Mouse (Mus musculus): ENCODE results near the gene Cyp2d9. TPM values are rescaled to one million over a fixed set of nuclear protein-coding genes. Genes with fewer than 3 reads are reported as not detected.
"Not testable (repeated sequence)": the region's sequence is repeated elsewhere in the genome, so short reads cannot be mapped to it uniquely, and the experiment has no call there.

The Cyp2d9 gene
- polyA plus RNA-seq, 1 experiment = not detected

DNA sequence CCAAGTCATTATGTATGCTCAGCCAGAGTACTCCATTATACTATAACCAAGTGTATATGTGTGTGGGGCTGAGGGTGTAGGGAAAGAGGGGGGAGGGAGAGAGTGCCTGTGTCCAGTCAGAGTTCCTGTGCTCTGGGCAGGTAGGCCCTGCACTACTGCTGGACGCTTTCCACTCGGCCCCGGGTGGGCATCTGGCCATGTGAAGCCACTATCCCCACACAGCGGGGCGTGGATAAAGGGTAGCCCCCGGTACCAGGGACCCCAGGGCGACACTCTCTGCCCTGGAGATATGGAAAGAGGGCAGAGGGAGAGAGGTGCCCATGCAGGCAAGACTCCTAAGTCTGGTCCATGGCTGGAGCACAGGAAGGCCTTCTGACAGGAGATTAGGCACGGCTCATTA is 12.0 kb downstream of the Cyp2d9 start:
- H3K27me3 ChIP-seq (ENCODE audit: control insufficient read depth, insufficient read depth, low read length) = no peaks in the 10 kb centered on the region
- WGBS = 87% methylated on average over 8 of the region's 8 CpGs
- no peak overlapping the region for H3K27ac ChIP-seq (ENCODE audit: insufficient read depth, low read length)
- TF ChIP-seq CTCF (IDR thresholded peaks at IDR 0.05; ENCODE audit: extremely low read depth, insufficient read depth, insufficient read length, insufficient replicate concordance) (no peak), POLR2A (IDR thresholded peaks at IDR 0.05; ENCODE audit: low read depth, low read length) (no peak)
- no peaks in the 10 kb centered on the region for H3K4me1 ChIP-seq (ENCODE audit: control insufficient read depth, insufficient read depth, insufficient read length)
- H3K36me3 ChIP-seq (ENCODE audit: control insufficient read depth, insufficient read depth, low read length) = no peaks in the 10 kb centered on the region
- no peak for DNase-seq (ENCODE audit: low read depth in 1 of 2, low spot score in 2 of 2)
- H3K4me3 ChIP-seq (ENCODE audit: extremely low read depth, insufficient read depth, insufficient read length) = no peak overlapping the region

GRCm38 (mm10) chr15:82450045-82450444 is 16.8 kb downstream of the Cyp2d9 start:
- not testable (repeated sequence) for H3K27me3 ChIP-seq (ENCODE audit: control insufficient read depth, insufficient read depth, low read length); H3K36me3 ChIP-seq (ENCODE audit: control insufficient read depth, insufficient read depth, low read length); H3K4me3 ChIP-seq (ENCODE audit: extremely low read depth, insufficient read depth, insufficient read length); DNase-seq (ENCODE audit: low read depth in 1 of 2, low spot score in 2 of 2); H3K4me1 ChIP-seq (ENCODE audit: control insufficient read depth, insufficient read depth, insufficient read length); H3K27ac ChIP-seq (ENCODE audit: insufficient read depth, low read length)
- 85% methylated on average over 2 of the region's 2 CpGs for WGBS

DNA sequence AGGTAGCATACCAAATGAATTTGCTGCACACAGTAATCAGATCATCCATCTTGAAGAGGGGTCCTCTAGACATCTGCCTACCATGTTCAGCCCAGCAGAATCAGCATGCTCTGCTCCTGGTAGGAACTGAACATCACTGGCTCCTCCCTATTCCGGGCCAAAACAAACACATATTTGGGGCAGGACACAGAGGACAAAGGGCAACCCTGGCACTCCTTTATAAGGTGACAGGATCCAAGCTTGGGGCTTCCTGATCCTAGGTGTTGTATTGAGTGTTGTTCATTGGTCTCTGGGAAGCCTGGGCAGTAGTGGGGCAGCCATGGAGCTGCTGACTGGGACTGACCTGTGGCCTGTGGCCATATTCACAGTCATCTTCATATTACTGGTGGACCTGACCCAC is 18.9 kb downstream of the Cyp2d9 start:
- not testable (repeated sequence) for H3K4me1 ChIP-seq (ENCODE audit: control insufficient read depth, insufficient read depth, insufficient read length); H3K27me3 ChIP-seq (ENCODE audit: control insufficient read depth, insufficient read depth, low read length); H3K4me3 ChIP-seq (ENCODE audit: extremely low read depth, insufficient read depth, insufficient read length); H3K27ac ChIP-seq (ENCODE audit: insufficient read depth, low read length); DNase-seq (ENCODE audit: low read depth in 1 of 2, low spot score in 2 of 2); H3K36me3 ChIP-seq (ENCODE audit: control insufficient read depth, insufficient read depth, low read length)
- WGBS = 94% methylated on average over 1 of the region's 1 CpGs

DNA sequence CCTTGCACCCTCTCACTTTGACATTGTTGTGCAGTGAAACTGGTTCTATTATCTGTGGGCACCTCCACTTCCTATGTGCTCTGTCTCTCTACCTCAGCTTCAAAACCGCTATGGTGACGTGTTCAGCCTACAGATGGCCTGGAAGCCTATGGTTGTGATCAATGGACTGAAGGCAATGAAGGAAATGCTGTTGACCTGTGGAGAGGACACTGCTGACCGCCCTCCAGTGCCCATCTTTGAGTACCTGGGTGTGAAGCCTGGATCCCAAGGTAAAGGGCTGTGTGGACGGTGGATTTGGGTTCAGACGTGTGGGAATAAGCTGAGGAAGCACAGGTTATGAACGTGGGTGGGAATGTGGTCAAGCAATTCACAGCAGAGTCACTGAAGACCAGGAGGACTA is 20.3 kb downstream of the Cyp2d9 start:
- not testable (repeated sequence) for H3K4me1 ChIP-seq (ENCODE audit: control insufficient read depth, insufficient read depth, insufficient read length); H3K36me3 ChIP-seq (ENCODE audit: control insufficient read depth, insufficient read depth, low read length); DNase-seq (ENCODE audit: low read depth in 1 of 2, low spot score in 2 of 2); H3K4me3 ChIP-seq (ENCODE audit: extremely low read depth, insufficient read depth, insufficient read length); H3K27ac ChIP-seq (ENCODE audit: insufficient read depth, low read length); H3K27me3 ChIP-seq (ENCODE audit: control insufficient read depth, insufficient read depth, low read length)
- 76% methylated on average over 6 of the region's 6 CpGs for WGBS

DNA sequence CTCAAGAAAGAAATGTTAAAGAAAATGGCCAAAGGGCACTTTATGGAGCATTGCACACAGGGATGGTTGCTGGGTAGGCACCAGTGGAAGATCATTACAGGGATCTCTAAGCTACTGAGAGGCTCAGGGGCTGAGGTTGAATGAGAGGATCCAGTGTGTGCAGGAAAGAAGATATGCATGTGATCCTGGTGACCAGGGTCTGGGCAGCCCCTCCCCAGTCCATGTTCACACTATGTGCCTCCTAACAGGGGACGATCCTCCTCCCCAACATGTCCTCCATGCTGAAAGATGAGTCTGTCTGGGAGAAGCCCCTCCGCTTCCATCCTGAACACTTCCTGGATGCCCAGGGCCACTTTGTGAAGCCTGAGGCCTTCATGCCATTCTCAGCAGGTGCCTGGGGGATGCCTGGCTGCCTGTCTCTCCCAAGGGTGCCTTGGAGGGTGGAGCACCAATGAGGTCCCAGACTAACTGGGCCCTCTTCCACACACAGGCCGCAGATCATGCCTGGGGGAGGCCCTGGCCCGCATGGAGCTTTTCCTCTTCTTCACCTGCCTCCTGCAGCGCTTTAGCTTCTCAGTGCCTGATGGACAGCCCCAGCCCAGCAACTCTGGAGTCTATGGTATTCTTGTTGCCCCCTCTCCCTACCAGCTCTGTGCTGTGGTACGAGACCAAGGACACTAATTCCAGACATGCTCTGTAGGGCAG is 23.0 kb downstream of the Cyp2d9 start:
- H3K27ac ChIP-seq (ENCODE audit: insufficient read depth, low read length); DNase-seq (ENCODE audit: low read depth in 1 of 2, low spot score in 2 of 2); H3K4me3 ChIP-seq (ENCODE audit: extremely low read depth, insufficient read depth, insufficient read length); H3K36me3 ChIP-seq (ENCODE audit: control insufficient read depth, insufficient read depth, low read length); H3K27me3 ChIP-seq (ENCODE audit: control insufficient read depth, insufficient read depth, low read length); H3K4me1 ChIP-seq (ENCODE audit: control insufficient read depth, insufficient read depth, insufficient read length): not testable (repeated sequence)
- WGBS = 88% methylated on average over 6 of the region's 6 CpGs

GRCm38 (mm10) chr15:82457064-82458021 is 24.1 kb downstream of the Cyp2d9 start:
- H3K27me3 ChIP-seq (ENCODE audit: control insufficient read depth, insufficient read depth, low read length) = no peaks in the 10 kb centered on the region

GRCm38 (mm10) chr15:82459266-82459665 is 26.0 kb downstream of the Cyp2d9 start:
- H3K4me3 ChIP-seq (ENCODE audit: extremely low read depth, insufficient read depth, insufficient read length); DNase-seq (ENCODE audit: low read depth in 1 of 2, low spot score in 2 of 2): not testable (repeated sequence)
- WGBS = 82% methylated on average over 12 of the region's 12 CpGs

More at GRCm38 (mm10) chr15:82457064-82458021, 24.1 kb downstream of the Cyp2d9 start:
- TF ChIP-seq POLR2A (IDR thresholded peaks at IDR 0.05; ENCODE audit: low read depth, low read length) = no peak
- no peak for TF ChIP-seq CTCF (IDR thresholded peaks at IDR 0.05; ENCODE audit: extremely low read depth, insufficient read depth, insufficient read length, insufficient replicate concordance)
- no peak for DNase-seq (ENCODE audit: low read depth in 1 of 2, low spot score in 2 of 2)
- no peaks in the 10 kb centered on the region for H3K4me1 ChIP-seq (ENCODE audit: control insufficient read depth, insufficient read depth, insufficient read length)
- WGBS = 75% methylated on average over 5 of the region's 5 CpGs
- no peak overlapping the region for H3K4me3 ChIP-seq (ENCODE audit: extremely low read depth, insufficient read depth, insufficient read length)
- no peak overlapping the region for H3K27ac ChIP-seq (ENCODE audit: insufficient read depth, low read length)
- no peaks in the 10 kb centered on the region for H3K36me3 ChIP-seq (ENCODE audit: control insufficient read depth, insufficient read depth, low read length)

More at GRCm38 (mm10) chr15:82459266-82459665, 26.0 kb downstream of the Cyp2d9 start:
- not testable (repeated sequence) for H3K27me3 ChIP-seq (ENCODE audit: control insufficient read depth, insufficient read depth, low read length); H3K4me1 ChIP-seq (ENCODE audit: control insufficient read depth, insufficient read depth, insufficient read length); H3K27ac ChIP-seq (ENCODE audit: insufficient read depth, low read length); H3K36me3 ChIP-seq (ENCODE audit: control insufficient read depth, insufficient read depth, low read length)
